Mouse (Mus musculus): ENCODE data around the gene Med4.
"Not testable (repeated sequence)": the region's sequence is repeated elsewhere in the genome, so short reads cannot be mapped to it uniquely, and the experiment has no call there.

Gene Med4

DNA sequence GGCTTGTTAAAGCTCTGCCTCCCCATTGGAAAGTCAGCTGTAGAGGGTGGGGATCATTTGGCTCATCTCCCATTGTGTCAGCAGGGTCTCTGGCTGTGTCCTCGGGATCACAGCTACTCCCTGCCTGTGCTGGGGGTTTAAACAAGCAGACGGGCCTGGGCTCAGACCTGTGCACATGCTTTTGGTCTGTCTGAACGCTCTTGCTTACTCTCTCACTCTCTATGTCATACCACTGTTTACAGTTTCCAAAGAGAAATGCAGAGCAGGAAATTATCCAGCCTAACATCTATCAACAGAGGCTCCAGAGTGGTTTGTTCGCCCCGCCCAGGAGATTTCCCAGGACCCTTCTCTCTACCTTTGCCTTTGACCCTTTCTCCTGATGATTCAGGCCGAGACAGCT lies 8.1 kb upstream of the Med4 start:
- no peak for DNase-seq (ENCODE audit: low spot score in 2 of 2)

DNA sequence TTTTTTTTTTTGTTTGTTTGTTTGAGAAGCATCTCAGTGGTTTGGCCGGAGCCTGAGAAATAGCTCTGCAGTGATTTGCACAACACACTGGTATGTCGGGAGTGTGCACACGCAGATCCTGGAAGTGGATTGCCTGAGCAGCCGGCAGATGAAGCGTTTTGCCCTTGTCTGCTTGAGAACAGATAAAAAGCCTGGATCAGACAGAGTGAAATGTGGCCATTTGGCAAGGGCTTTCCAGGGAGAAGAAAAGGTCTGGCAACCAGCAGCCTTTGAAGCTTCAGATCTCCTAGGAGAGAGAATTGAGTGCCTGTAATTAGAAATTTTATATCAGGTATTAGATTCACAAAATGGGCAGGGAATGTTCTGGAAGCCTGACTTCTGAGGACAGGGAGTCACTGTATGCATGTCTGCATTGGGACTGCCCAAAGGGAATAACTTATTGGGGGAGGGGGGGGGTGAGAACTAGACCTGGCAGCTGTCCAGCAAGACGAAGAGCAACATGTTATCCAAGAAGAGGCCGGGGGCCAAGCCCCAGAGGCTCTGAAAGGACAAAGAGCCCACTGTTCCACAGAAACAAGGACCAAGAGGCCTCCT lies 7.1 kb upstream of the Med4 start:
- peak; percentile 4 to 29 for DNase-seq (ENCODE audit: low spot score in 2 of 2)

DNA sequence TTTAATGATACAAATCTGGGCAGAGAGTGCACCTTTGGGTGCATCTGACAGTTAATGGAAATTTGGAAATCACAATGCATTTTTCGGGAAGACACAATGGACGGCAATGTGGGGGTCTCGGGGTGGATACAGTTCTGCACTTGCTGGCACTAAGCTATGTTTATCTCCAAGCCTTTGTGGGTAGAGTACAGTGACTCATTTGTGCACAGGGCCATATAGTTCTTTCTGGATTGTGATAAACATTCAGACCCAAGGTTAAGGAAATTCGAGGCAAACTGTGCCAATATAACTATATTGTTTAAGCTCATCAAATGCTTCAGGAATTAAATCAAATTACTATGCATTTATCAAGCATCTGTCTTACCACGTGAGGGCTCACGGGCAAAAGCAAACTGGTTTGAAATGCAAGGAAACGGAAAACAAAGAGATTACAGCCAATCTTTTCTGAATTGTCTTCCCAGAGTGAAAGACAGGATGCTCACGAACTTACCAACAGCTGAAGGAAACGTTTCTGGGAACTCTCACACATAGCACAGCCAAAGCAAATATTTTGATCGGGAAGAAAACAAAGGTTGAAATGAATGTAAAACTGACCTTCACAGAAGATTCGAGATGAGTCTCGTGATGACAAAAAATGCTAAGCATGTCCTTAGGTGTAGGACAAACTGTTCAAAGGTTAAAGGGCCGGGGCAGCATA lies 6.4 kb upstream of the Med4 start:
- no peak for DNase-seq (ENCODE audit: low spot score in 2 of 2)

- DNase-seq (ENCODE audit: low spot score in 2 of 2): no peak
Measured at GRCm38 (mm10) chr14:73506283-73506682, 3.5 kb upstream of the Med4 start.

DNA sequence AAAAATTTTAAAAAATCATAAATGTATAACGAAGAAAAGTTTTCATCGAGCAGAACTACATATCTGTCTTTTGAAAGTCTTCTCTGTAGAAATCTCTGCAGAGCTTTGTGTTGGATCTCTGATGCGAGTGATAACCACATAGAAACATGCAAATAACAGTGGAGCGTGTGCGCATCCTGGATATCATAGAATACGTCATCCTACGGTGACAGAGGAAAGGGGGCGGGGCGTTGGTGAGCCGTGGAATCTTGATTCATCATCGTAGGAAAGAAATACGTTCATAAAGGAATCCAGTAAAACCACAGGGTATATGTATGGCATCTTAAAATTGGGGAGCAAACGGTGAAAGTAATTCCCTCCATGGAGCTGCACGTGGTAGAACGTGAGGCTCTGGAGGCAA lies 2.6 kb upstream of the Med4 start:
- no peak for DNase-seq (ENCODE audit: low spot score in 2 of 2)

- no peak for DNase-seq (ENCODE audit: low spot score in 2 of 2)
Measured at GRCm38 (mm10) chr14:73507702-73508376, 2.0 kb upstream of the Med4 start.

DNA sequence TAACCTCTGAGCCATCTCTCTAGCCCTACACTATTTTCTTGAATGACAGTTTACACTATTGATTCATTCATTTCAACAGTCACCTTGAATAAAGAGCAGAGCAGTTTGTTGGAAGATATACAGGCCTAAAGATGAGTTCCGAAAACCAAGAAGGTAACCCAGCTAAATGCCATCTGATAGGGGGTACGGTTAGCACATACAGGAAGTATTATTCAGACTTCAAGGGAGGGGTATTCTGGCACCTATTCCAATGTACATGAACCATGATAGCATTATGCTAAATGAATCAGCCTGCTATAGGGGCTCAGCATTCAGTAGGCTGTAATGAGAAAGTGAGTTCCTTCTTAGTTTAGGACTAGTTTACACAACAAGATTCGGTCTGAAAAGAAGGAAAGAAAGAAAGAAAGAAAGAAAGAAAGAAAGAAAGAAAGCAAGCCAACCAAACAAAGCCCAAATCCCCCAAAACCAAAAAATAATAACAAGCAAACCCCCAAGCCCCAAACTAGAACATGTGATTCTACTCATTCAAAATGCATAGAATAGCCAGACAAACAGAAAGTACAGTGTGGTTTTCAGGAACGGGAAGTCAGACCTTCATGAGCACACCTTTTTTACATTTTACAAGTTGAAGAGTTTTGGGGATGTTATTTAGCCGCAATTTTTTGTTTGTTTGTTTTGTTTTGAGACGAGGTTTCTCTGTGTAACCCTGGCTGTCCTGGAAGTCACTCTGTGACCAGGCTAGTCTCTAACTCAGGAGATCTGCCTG lies 1.0 kb upstream of the Med4 start:
- DNase-seq (ENCODE audit: low spot score in 2 of 2): no peak

GRCm38 (mm10) chr14:73524136-73524535 lies 14.3 kb downstream of the Med4 start:
- no peak for DNase-seq (ENCODE audit: low spot score in 2 of 2)

GRCm38 (mm10) chr14:73524766-73525448 lies 15.1 kb downstream of the Med4 start, which contains the start of gene Sucla2:
Sucla2 (plus strand) TSS chr14:73525319.
- DNase-seq (ENCODE audit: low spot score in 2 of 2): peak; percentile 98

- DNase-seq (ENCODE audit: low spot score in 2 of 2): not testable (repeated sequence)
Measured at GRCm38 (mm10) chr14:73528661-73529060, 18.8 kb downstream of the Med4 start.

- no peak for DNase-seq (ENCODE audit: low spot score in 2 of 2)
Measured at GRCm38 (mm10) chr14:73533755-73534465, 24.1 kb downstream of the Med4 start.

DNA sequence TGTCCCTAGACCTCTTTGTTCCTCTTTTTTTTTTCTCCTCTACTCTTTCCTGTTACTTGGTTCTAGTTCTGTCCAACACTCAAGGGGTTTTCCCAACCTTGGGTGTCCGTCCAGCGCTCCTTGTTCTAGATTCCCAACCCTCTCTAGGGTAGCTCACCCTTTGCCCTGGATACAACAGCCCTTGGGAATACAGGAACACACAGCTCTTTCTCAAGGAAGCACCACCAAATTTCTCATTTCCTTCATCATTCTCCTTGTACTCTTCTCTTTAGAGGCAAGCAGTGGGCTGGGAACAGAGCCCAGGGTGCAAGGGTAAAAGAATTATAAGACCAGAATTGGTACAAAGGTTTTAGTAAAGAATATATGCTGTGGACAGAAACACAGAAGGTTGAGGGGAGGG lies 25.8 kb downstream of the Med4 start:
- no peak for DNase-seq (ENCODE audit: low spot score in 2 of 2)

DNA sequence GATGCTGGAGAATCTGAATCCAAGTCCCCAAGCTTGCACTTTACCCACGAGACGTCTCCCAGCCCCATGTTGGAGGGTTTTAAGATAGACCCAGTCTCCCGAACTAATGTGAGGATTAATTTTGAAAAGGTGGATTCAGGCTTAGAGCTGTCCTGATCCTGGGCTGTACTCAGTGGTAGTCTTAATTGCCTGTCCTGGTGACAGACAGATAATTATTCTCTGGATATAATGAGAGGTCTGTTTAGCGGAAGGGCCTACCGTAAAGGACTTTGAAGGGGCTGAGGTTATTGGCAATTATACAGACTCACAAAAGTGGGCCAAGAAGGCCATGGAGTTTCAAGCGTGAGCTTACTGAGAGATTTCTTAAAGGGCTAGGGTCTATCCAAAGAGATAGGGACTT lies 34.0 kb downstream of the Med4 start:
- DNase-seq (ENCODE audit: low spot score in 2 of 2): no peak

GRCm38 (mm10) chr14:73547034-73547433 lies 37.2 kb downstream of the Med4 start:
- no peak for DNase-seq (ENCODE audit: low spot score in 2 of 2)

DNA sequence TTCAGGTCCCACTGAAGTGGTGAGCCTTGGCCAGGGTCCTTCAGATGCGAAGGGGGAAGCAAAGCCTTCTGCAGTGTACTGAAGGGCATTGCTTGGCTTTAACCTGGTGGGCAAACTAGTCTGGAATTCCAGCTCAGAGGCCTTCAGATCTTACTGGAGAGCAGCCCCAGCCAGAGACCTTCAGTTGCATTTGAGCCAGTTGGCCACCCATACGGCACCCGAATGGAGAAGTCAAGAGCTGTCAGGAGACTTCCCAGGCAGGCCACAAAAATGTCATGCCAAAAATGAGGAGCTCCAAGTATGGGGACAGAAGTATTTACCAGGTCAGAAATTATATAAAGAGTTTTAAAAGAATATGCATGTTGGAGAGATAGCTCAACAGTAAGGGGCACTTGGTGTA lies 38.2 kb downstream of the Med4 start, which contains the start of gene Nudt15:
Gene Nudt15 (minus strand): TSS at position 192 of the 400 bp plus-strand sequence.
- DNase-seq (ENCODE audit: low spot score in 2 of 2): no peak

DNA sequence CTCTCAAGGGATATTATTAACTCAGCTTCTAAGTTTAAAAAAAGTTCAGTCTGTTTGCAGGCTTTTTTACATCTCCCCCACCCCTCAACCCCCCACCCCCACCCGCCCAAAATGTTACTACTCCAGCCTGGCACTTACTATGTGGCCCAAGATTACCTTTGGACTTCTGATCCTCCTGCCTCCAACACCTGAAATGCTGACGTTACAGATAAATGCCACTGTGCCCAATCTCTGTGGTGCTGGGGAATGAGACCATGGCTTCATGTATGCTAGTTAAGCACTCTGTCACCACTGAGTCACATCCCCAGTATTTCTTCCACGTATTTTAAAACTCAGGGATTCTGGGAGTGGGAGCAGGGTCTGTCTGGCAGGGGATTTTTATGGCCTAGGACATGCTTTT lies 40.5 kb downstream of the Med4 start:
- DNase-seq (ENCODE audit: low spot score in 2 of 2): no peak

DNA sequence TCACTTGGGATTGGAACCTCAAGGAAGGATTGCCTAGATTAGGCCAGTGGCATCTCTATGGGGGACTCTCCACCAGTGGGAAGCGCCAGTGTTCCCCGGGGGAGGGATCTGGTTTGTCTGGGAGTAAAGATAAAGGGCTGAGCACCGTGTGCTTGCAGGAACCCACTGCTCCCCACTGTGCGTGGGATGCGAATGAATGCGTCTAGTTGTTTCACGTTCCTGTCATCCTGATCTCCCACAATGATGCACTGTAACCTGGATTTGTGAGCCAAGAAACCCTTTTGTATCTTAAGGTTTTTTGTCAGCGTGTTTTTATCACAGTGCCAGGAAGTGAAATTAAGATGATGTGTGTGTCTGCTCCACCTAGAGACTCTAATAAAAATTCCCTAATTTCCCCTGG lies 40.9 kb downstream of the Med4 start:
- DNase-seq (ENCODE audit: low spot score in 2 of 2): no peak

DNA sequence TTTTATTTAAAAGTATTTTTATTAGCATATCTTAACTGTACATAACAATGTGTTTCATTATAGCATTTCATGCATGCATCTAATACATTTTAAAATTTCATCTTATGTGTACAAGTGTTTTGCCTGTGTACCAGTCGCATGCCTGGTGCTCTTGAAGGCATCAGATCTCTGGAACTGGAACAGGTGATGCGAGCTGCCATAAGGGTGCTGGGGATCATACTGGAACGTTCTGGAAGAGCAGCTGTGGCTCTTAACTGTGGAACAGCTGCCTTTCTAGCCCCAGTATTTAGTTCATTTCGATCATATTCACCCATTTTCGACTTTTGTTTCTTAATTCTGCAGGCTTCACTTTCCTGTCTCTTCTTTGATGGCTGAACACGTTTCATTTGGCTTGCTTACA lies 41.3 kb downstream of the Med4 start:
- no peak for DNase-seq (ENCODE audit: low spot score in 2 of 2)

DNA sequence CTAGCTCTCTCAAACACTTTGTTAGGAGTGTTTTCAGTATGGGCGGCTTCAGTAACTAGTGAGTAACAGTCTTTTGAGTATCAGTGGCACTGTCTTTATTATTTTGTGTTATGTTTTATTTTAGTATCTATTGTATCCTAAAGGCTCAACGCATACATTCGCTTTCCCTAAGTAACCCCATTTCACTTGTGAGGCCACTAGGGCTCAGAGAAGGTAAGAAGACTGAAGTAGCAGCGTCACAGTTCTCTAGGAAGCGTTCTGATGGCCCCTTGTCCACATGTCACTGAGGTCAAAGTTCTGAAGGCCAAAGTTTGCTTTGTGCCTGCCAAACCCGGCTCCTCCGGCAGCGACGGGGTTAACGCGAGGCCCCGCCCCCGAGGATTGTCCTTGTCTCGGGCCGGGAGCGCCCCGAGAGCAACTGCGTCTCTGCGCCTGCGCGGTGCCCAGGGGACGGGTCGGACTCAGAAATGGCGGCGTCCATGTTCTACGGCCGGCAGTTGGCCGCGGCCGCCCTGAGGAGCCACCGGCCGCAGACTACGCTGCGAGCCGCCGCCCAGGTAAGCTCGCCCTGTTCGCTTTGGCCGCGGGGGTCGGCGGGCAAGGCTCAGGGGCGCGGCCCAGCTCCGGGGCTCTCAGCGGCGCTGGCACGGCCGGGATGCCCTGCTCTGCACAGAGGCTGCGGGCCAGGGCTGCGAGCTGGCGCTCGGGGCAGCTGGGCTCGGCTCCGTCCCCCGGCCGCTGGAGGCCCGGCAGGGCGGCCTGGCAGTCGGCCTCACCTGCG lies 42.7 kb downstream of the Med4 start:
- peak; percentile 90 to 91 for DNase-seq (ENCODE audit: low spot score in 2 of 2)

DNA sequence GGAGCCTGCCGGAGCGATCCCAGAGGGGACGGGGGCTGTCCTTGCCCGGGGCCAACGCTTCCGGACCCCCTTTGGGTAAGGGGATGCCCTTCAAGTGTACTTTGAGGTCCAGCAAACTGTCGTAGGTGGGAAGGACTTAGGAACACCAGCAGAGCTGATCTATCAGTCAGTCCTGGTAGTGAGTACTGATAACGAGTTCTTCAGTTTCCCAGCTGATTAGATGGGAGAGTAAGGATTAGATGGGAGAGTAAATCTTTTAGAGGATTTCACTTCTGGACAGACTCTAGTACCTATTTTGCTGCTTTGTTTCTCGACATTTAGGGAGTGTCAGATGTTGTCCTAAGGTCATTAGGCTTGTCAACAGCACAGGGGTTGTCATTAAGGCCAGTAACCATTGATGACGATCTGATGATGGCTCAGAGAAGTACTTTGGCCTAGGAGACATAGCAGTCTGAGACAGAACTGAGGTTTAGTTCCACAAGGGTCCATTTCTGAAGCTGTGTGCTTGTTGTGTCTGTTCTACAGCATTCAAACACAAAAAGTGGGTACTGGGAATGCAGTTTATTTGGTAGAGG lies 43.4 kb downstream of the Med4 start:
- DNase-seq (ENCODE audit: low spot score in 2 of 2): no peak
